Mouse (Mus musculus): Measurements from ENCODE around the gene Fgr.

DNA sequence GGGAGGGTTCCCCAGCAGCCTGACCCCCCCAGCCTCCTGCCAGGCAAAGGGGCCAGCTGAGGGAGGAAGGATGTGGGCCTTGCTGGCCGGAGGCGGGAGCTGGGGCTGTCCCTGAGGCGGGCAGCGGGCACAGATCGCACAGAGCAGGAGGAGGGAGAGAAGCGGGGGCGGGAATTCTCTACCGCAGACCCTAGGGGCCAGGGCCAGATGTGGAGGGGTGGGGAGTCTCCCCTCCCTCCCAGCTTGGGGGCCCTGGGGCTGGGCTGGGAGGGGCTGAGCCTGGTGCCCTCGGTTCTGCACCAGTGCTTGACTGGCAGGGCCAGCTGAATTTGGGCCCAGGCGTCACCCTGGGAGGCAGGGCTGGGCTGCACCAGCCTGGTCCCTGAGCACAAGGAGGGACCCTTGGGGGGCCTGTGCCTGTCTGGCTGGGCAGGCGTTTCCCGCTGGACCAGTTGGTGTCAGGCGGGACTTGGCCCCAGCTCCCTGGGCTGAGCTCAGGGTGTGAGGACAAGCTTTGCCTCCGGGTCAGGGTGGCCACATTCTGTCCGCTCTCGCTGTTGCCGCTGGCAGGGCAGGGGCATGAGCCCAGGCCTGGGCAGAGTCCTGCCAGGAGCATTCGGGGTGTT is 39.5 kb downstream of the Fgr start:
- TF ChIP-seq POLR2A (IDR thresholded peaks at IDR 0.05; ENCODE audit: borderline replicate concordance, insufficient read depth, low read length) (no peak), CTCF (IDR thresholded peaks at IDR 0.05; ENCODE audit: borderline replicate concordance, insufficient read depth, low read depth, low read length) (no peak)
